Mouse (Mus musculus) kidney, embryonic 15.5 days (tissue): ENCODE measurements around the gene Foxj2. TPM values are rescaled to one million over a fixed set of nuclear protein-coding genes. Genes with fewer than 3 reads are reported as not detected.

Source experiments
- ATAC-seq: fragments of 200-750 bp; cut with Nextera tagmentation; replicated peaks from 2 replicates; pipeline ENCODE4 v1.8.0; 2017; ENCODE audit warnings: moderate TSS enrichment; ENCODE audit not compliant: low FRiP score
- H3K27ac ChIP-seq: fragments of 300-500 bp; sonication (generic); 2 replicates; pipeline ENCODE4 v1.5.1; 2015; ENCODE audit warnings: mild to moderate bottlenecking, inconsistent platforms
- H3K27me3 ChIP-seq: fragments of 300-500 bp; sonication (generic); 2 replicates; pipeline ENCODE4 v1.6.1; 2015; ENCODE audit warnings: inconsistent platforms
- H3K36me3 ChIP-seq: fragments of 300-500 bp; sonication (generic); 2 replicates; pipeline ENCODE4 v1.6.1; 2015; ENCODE audit warnings: inconsistent platforms
- H3K4me1 ChIP-seq: fragments of 300-500 bp; sonication (generic); 2 replicates; pipeline ENCODE4 v1.6.1; 2015; ENCODE audit warnings: inconsistent platforms
- H3K4me2 ChIP-seq: fragments of 300-500 bp; sonication (generic); 2 replicates; pipeline ENCODE4 v1.6.1; 2015; ENCODE audit warnings: moderate library complexity, mild to moderate bottlenecking, inconsistent platforms
- H3K4me3 ChIP-seq: fragments of 300-500 bp; sonication (generic); replicated peaks from 2 replicates; pipeline ENCODE4 v1.5.1; 2015; ENCODE audit warnings: mild to moderate bottlenecking, inconsistent platforms
- H3K9ac ChIP-seq: fragments of 300-500 bp; sonication (generic); 2 replicates; pipeline ENCODE4 v1.6.1; 2015; ENCODE audit warnings: mild to moderate bottlenecking, inconsistent platforms
- H3K9me3 ChIP-seq: fragments of 300-500 bp; sonication (generic); replicated peaks from 2 replicates; pipeline ENCODE4 v1.6.1; 2016; ENCODE audit warnings: inconsistent platforms
- WGBS: fragments of 180-500 bp; shearing (Covaris S2); methylation state at CpG from one replicate; pipeline ENCODE4 v1.1.7; 2015; ENCODE audit warnings: mixed read lengths; 5-methylcytosine and 5-hydroxymethylcytosine counted together
- polyA plus RNA-seq: library from polyadenylated mRNA; unstranded; fragments of >200 nt; fragmentation: Nextera tagmentation; extraction: Ambion mirVana; gene quantifications from 2 replicates; pipeline ENCODE4 v1.2.1, GENCODE M21; 2015

The Foxj2 gene
- polyA plus RNA-seq, 1 experiment from 2014 or later = 6.3 TPM

DNA sequence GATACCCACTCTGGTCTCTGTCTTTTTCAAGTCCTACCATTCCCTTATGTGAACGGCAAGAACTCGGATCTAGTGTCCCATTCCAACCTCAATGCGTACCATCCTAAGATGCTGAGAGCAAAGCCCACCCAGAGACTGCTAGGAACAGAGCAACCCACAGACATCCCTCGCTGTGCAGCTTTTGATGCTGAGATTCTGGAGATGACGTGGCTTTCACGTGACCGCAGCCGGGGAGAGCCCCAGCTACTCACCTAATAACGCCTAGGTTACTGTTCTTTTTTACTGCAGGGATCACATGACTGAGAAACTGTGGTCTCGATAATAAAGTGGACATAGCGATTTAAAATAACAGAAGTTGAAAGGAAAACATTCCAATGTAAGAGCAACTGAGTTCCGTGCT is 34.8 kb downstream of the Foxj2 start:
- no peaks in the 10 kb centered on the region for H3K36me3 ChIP-seq
- no peaks in the 10 kb centered on the region for H3K9me3 ChIP-seq
- H3K4me1 ChIP-seq = no peaks in the 10 kb centered on the region
- no peak for ATAC-seq
- H3K4me3 ChIP-seq = no peak overlapping the region
- H3K4me2 ChIP-seq = no peak overlapping the region
- H3K27ac ChIP-seq = no peak overlapping the region
- no peaks in the 10 kb centered on the region for H3K27me3 ChIP-seq
- WGBS = 80% methylated on average over 12 of the region's 12 CpGs
- H3K9ac ChIP-seq = no peak overlapping the region

DNA sequence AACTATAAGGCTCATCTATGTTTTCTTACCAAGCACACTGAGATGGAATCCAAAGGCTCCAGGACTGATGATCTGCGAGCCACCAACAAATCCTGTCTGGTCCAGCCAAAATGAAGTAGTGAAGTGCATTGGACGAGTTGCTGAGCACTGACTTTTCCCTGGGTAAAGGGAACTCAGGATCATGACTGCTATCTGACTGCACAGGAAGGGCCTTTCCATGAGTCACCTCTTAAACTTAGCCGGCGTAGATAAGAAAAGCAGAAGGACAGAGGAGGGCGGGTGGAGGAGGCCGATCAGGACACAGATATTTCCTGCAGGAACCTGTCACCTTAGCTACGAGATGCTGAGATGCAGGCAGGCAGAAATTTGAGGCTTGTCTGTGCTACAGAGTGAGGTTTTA is 36.2 kb downstream of the Foxj2 start, which contains the start of gene C3ar1:
C3ar1 (minus strand) TSS at position 207 of the 400 bp plus-strand sequence.
- Histone ChIP-seq H3K27ac (no peak within 1 kb of the TSS), H3K27me3 (no peaks in the 10 kb centered on the region), H3K4me3 (no peak within 1 kb of the TSS), H3K4me2 (no peak within 1 kb of the TSS), H3K36me3 (no peaks in the 10 kb centered on the region), H3K9ac (no peak within 1 kb of the TSS), H3K4me1 (no peaks in the 10 kb centered on the region), H3K9me3 (no peaks in the 10 kb centered on the region)
- no peak for ATAC-seq
- 66% methylated on average over 7 of the region's 7 CpGs for WGBS

DNA sequence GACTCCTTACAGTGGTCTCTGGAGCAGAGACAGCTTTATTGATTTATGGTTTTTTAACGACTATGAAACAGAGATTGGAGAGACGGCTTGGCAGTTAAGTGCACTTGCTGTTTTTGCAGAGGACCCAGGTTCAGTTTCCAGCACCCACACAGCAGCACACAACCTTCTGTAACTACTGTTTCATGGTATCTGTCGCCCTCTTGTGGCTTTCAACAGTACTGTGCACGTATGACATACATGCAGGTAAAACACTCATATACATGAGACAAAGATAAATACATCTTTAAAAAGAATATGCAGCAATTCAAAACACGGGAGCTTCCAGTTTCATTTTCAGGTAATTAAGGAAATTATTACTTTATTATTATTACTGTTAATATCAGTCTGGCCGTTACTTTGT is 42.7 kb downstream of the Foxj2 start:
- Histone ChIP-seq H3K4me1 (no peaks in the 10 kb centered on the region), H3K27me3 (no peaks in the 10 kb centered on the region), H3K9ac (no peak overlapping the region), H3K27ac (no peak overlapping the region), H3K9me3 (peaks cover 12% of the 10 kb centered on the region), H3K4me3 (no peak overlapping the region), H3K4me2 (no peak overlapping the region), H3K36me3 (no peaks in the 10 kb centered on the region)
- 73% methylated on average over 6 of the region's 6 CpGs for WGBS
- no peak for ATAC-seq

DNA sequence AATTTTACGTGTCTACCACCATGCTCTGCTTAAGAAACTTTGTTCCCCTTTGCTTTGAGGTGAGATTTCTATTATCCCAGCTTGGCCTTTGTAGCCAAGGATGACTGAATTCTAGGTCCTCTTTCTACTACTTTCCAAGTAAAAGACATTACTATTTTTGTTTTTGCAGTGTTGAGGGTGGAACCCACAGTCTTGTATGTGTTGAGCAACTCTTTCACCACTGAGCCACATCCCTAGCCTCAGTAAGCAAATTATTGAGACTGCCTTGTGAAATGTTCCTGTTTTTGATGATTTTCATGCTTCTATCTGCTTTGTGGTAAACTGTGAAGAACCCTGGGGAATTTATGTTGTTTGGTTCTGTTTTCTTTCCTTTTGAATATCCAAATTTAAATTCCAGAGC is 43.2 kb downstream of the Foxj2 start:
- no peak overlapping the region for H3K9ac ChIP-seq
- no peak overlapping the region for H3K4me3 ChIP-seq
- H3K27me3 ChIP-seq = no peaks in the 10 kb centered on the region
- no peak overlapping the region for H3K27ac ChIP-seq
- ATAC-seq = no peak
- no peaks in the 10 kb centered on the region for H3K4me1 ChIP-seq
- no peaks in the 10 kb centered on the region for H3K36me3 ChIP-seq
- peaks cover 12% of the 10 kb centered on the region for H3K9me3 ChIP-seq
- WGBS = 93% methylated on average over 1 of the region's 1 CpGs
- no peak overlapping the region for H3K4me2 ChIP-seq

DNA sequence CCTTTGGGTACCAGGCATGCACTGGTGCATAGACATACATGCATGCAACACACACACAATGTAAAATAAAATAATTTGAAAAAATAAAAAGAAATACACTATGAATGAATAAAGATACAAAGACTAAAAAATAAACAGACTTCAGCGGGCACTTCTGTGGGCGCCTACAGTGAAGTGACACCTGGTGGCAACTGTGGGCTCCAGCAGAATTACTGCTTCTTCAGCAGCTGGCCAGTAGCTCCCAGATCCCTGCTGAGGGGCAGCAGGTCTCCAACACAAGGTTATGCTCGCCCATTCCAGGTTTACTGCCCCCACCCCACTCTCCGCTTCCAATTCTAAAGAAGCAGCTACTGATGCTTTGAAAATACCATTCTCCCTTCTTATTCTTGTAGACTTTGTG is 48.2 kb downstream of the Foxj2 start:
- H3K9ac ChIP-seq = no peak overlapping the region
- no peak overlapping the region for H3K27ac ChIP-seq
- H3K9me3 ChIP-seq = no peaks in the 10 kb centered on the region
- H3K4me3 ChIP-seq = no peak overlapping the region
- no peak for ATAC-seq
- no peaks in the 10 kb centered on the region for H3K4me1 ChIP-seq
- no peaks in the 10 kb centered on the region for H3K36me3 ChIP-seq
- H3K4me2 ChIP-seq = no peak overlapping the region
- 61% methylated on average over 4 of the region's 4 CpGs for WGBS
- H3K27me3 ChIP-seq = no peaks in the 10 kb centered on the region

DNA sequence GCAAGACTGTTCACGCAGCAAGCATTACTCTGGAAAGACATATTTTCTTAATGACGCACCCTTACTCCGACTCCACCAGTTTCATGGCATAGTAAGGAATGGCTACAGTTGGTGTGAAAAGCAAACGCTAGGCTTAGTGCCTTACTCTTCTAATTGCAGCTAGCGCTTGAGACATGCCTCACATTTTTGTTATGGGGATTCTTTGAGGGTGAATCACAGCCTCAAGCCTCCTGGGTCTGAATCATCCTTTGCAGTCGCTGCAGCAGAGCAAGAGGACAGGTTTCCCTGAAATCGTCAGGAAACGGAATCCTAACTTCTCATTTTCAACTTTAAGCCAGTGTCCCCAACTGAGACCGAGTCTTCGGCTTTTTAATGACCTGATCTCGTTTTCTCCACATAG is 50.1 kb downstream of the Foxj2 start:
- H3K36me3 ChIP-seq = no peaks in the 10 kb centered on the region
- WGBS = 79% methylated on average over 11 of the region's 11 CpGs
- H3K9ac ChIP-seq = no peak overlapping the region
- H3K4me1 ChIP-seq = no peaks in the 10 kb centered on the region
- H3K27ac ChIP-seq = no peak overlapping the region
- H3K27me3 ChIP-seq = no peaks in the 10 kb centered on the region
- no peak overlapping the region for H3K4me2 ChIP-seq
- H3K4me3 ChIP-seq = no peak overlapping the region
- no peak for ATAC-seq
- H3K9me3 ChIP-seq = no peaks in the 10 kb centered on the region

DNA sequence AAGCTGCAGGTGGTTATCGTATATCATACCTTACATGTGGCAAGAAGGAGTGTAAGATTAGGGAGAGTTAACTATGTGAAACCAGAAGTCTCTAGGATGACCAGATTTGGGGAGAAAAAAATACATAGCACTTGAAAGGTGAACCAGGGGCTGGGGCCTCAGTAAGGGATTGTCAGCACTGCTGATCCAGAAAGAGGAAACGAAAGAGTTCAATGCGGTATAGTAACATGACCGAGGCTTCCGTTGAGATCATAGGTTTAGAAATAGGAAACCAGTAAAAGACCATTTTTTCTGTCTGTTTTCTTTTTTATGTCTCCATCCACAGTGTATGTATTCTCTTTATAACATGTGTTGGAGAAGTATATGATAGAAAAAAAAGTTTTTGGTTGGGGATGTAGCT is 53.1 kb downstream of the Foxj2 start:
- Histone ChIP-seq H3K4me2 (no peak overlapping the region), H3K27me3 (no peaks in the 10 kb centered on the region), H3K27ac (no peak overlapping the region), H3K36me3 (peaks cover 8% of the 10 kb centered on the region), H3K4me1 (peaks cover 7% of the 10 kb centered on the region), H3K4me3 (no peak overlapping the region), H3K9me3 (no peaks in the 10 kb centered on the region), H3K9ac (no peak overlapping the region)
- 89% methylated on average over 5 of the region's 5 CpGs for WGBS
- no peak for ATAC-seq

DNA sequence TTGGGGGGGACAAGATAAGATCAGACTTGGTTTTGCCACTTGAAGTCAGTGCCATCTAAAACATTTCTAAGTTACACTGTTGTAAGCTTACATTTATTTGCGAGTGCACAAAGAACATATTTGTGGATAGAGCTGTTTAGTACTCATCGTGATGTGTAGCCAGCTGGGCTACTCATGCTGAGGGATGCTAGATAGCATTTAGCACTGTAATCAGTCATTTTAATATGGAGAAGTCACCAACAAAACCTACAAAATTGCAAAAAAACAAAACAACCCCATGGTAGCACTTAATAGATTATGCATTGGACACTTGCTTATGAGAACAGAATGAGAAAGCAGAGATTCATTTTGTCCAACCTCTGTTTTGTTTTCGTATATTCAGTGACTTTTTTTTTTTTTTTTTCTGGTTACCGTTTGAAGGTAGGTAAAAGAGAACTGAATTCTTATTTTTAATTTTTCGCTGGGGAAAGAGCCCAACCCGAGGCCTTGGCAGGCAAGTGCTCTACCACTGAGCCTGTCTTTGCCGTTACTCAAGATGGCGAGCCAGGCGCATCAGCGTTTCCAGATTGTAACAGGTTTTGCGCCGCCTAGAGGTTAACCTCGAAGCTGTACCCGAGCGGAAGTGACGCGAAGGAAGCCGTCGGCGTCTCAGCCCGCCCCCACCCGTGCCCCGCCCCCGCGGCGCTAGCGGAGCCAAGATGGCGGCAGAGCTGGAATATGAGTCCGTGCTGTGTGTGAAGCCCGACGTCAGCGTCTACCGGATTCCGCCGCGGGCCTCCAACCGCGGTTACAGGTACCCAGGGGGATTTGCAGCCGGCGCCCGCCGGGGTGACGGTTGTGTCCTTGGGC is 54.4 kb downstream of the Foxj2 start, which contains the start of gene Necap1:
Necap1 (plus strand) TSS at position 604 of the 849 bp plus-strand sequence.
- H3K4me3 ChIP-seq = peak within 1 kb of the TSS; percentile 94
- no peaks in the 10 kb centered on the region for H3K9me3 ChIP-seq
- H3K4me2 ChIP-seq = peak within 1 kb of the TSS; percentile 61
- peaks cover 7% of the 10 kb centered on the region for H3K4me1 ChIP-seq
- peak within 1 kb of the TSS; percentile 90 for H3K9ac ChIP-seq
- ATAC-seq = peak; percentile 99
- WGBS = 8% methylated on average over 43 of the region's 43 CpGs
- no peaks in the 10 kb centered on the region for H3K27me3 ChIP-seq
- peaks cover 17% of the 10 kb centered on the region for H3K36me3 ChIP-seq
- peak within 1 kb of the TSS; percentile 89 for H3K27ac ChIP-seq

DNA sequence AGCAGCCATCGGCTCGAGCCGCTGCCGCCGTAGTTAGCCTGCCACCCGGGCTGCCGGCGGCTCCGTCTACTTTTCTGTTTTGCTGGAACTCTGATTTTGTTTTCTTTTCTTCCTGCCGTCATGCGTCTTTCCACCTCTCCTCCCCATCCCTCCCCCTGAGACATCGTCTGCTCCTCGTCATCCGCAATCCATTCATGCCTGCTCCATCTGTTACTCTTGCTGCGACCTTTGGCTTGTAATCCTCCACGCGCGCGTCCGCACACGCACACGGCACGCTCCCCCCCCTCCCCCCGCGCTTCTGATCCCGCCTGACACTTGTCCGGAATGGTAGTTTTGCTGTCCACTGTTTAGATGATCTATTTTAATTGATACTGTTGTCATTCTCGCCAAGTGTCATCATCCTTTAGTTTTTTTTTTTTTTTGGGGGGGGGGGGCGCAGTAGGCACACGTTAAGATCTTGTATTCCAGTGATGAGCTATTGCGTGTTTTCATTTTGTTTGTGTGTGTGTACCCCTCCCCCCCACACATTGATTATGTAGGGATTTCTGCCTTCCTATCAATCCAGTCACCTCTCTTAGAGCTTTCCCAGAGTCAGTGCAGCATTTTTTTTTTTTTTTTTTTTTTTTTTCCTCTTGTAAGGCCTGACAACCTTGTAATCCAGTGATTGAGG is 55.1 kb downstream of the Foxj2 start:
- H3K4me1 ChIP-seq = peaks cover 7% of the 10 kb centered on the region
- peak overlapping the region; percentile 61 for H3K4me2 ChIP-seq
- ATAC-seq = peak; percentile 81
- peaks cover 24% of the 10 kb centered on the region for H3K36me3 ChIP-seq
- H3K4me3 ChIP-seq = peak overlapping the region; percentile 94
- 1% methylated on average over 31 of the region's 31 CpGs for WGBS
- no peaks in the 10 kb centered on the region for H3K27me3 ChIP-seq
- H3K9me3 ChIP-seq = no peaks in the 10 kb centered on the region
- H3K27ac ChIP-seq = peak overlapping the region; percentile 89
- H3K9ac ChIP-seq = peak overlapping the region; percentile 90

DNA sequence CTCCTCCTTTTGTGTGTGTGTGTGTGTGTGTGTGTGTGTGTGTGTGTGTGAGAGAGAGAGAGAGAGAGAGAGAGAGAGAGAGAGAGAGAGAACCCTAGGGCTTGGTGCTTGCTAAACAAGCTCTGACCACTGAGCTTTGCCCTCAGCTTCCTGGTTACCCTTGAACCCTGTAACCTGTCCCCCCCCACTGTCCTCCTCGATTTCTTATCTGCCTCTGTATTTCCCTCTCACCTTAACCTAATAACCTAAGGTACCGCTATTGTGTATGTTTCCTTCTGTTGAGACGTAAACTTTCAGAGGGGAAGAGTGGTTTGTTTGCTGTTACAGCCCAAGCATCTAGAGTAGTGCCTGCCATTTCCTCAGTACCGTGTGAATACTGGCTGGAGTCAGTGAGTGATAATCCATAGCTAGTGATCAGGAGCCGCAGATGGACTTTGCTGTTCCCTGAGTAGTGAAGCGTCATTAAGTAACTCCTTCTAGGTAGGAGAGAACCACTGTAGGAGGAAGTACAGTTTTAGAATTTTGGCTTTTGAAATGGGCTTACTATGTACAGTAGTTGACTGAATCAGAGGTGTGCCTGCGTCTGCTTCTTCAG is 59.5 kb downstream of the Foxj2 start:
- Histone ChIP-seq H3K9ac (no peak overlapping the region), H3K4me3 (no peak overlapping the region), H3K4me2 (no peak overlapping the region), H3K9me3 (no peaks in the 10 kb centered on the region), H3K27me3 (no peaks in the 10 kb centered on the region), H3K36me3 (peaks cover 67% of the 10 kb centered on the region), H3K4me1 (peaks cover 7% of the 10 kb centered on the region), H3K27ac (no peak overlapping the region)
- no peak for ATAC-seq
- WGBS = 90% methylated on average over 7 of the region's 7 CpGs

DNA sequence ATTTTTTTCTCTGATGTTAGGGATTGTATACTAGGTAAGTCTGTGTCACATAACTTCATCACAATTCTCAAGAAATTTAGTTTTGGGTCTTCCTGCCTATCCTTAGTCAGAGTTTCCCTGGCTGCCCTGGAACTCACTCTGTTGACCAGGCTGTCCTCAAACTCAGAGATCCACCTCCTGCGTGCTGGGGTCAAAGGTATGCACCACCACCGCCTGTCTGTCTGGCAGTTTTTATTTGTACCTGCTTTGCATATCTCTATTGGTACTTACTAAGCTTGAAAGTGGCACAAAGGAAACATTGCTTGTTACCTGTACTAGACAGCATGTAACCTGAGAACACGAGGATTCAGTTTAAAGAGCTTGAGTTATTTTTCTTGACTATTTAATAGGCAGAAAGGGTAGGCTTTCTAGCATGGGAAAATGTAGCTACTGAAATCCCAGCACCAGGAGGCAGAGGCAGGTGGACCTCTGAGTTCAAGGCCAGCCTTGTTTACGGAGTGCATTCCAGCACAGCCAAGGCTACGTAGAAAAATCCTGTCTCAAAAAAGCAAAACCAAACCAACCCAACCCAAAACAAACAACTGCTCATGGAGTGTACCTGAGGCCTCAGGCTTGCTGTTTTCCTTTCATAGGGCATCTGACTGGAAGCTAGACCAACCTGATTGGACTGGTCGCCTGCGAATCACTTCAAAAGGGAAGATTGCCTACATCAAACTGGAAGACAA is 60.2 kb downstream of the Foxj2 start:
- Histone ChIP-seq H3K9me3 (no peaks in the 10 kb centered on the region), H3K4me1 (peaks cover 7% of the 10 kb centered on the region), H3K4me2 (no peak overlapping the region), H3K4me3 (no peak overlapping the region), H3K27ac (no peak overlapping the region), H3K27me3 (no peaks in the 10 kb centered on the region), H3K36me3 (peaks cover 74% of the 10 kb centered on the region), H3K9ac (no peak overlapping the region)
- ATAC-seq = no peak
- WGBS = 87% methylated on average over 7 of the region's 7 CpGs

DNA sequence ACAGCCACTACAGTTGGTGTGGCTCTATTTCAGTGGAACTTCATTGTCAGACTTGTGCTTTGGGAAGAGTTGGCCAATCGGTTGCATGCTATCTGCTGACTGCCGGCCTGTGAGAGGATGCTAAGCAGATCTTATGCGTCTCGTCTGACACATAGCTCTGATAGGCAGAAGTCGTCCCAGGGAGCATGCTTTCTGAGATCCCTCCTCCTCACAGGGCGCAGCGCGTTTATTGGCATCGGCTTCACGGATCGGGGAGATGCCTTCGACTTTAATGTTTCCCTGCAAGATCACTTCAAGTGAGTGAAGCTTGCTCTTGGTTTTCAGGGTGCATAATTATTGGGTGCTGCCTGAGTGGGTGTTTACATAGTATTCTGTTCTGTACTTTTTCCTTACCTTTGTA is 61.6 kb downstream of the Foxj2 start:
- Histone ChIP-seq H3K27ac (no peak overlapping the region), H3K4me3 (no peak overlapping the region), H3K27me3 (no peaks in the 10 kb centered on the region), H3K4me2 (no peak overlapping the region), H3K9me3 (no peaks in the 10 kb centered on the region), H3K9ac (no peak overlapping the region), H3K36me3 (peaks cover 85% of the 10 kb centered on the region), H3K4me1 (no peaks in the 10 kb centered on the region)
- ATAC-seq = no peak
- WGBS = 92% methylated on average over 12 of the region's 12 CpGs
